Mouse (Mus musculus): ENCODE measurements around the gene Olah. TPM values are rescaled to one million over a fixed set of nuclear protein-coding genes. Genes with fewer than 3 reads are reported as not detected.

The Olah gene
- polyA plus RNA-seq, 1 experiment, result not detected

DNA sequence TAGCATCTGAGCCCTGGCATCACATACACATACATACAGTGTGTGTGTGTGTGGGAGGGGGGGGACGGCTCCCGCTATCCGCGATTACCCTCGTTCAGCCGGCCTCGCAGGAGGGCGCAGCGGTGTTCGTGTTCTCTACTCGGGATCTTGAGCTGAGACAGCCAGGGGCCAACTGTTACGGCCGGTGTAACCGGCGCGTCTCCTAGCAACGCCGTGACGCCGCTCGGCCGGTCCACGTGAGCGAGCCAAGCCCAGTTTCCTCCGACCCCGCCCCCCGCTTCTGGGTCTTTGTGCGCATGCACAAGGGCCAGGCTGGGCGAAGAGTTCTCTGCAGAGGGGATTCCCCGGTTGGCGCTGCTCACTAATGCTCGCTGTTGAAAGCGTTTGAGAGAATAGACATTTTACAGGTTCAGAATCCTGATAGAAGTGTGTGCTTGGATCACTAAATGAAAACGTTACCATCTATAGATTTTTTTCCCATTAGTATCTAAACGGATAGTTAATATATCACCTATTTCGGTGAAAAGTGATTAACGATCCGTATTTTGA lies 21.9 kb upstream of the Olah start:
- H3K4me1 ChIP-seq (ENCODE audit: control insufficient read depth, insufficient read depth, low read length), result no peaks in the 10 kb centered on the region
- peak overlapping the region; percentile 45 for H3K4me3 ChIP-seq (ENCODE audit: insufficient read depth, low read length)
- TF ChIP-seq CTCF (IDR thresholded peaks at IDR 0.05; ENCODE audit: extremely low read depth, insufficient read depth, low read length) (no peak), POLR2A (IDR thresholded peaks at IDR 0.05; ENCODE audit: extremely low read depth, insufficient read depth, low read length) (peak; percentile 69; the same call in 1 of the 2 replicates)
- no peak overlapping the region for H3K27ac ChIP-seq (ENCODE audit: insufficient read depth, low read length)

DNA sequence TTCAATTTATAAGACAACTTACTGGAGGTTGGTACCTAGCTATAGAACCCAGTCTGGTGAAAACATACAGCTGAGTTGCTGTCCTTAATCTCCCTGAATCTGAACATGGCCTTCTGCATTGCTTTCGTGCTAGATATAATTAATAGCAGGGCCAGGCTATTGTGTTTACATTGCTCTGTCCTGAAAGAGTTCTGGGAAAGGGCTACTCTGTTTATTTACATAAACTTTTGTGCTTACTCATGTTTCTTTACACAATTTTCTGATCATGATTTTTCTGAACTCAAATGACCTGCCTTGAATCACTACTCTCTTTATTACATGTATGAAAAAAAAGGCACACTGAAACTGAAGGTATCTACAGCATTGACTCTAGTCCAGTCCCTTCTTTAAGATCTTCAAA lies 18.7 kb upstream of the Olah start:
- Histone ChIP-seq H3K4me1 (ENCODE audit: control insufficient read depth, insufficient read depth, low read length) (no peaks in the 10 kb centered on the region), H3K27ac (ENCODE audit: insufficient read depth, low read length) (no peak overlapping the region), H3K4me3 (ENCODE audit: insufficient read depth, low read length) (no peak overlapping the region)
- TF ChIP-seq POLR2A (IDR thresholded peaks at IDR 0.05; ENCODE audit: extremely low read depth, insufficient read depth, low read length) (no peak), CTCF (IDR thresholded peaks at IDR 0.05; ENCODE audit: extremely low read depth, insufficient read depth, low read length) (no peak)

DNA sequence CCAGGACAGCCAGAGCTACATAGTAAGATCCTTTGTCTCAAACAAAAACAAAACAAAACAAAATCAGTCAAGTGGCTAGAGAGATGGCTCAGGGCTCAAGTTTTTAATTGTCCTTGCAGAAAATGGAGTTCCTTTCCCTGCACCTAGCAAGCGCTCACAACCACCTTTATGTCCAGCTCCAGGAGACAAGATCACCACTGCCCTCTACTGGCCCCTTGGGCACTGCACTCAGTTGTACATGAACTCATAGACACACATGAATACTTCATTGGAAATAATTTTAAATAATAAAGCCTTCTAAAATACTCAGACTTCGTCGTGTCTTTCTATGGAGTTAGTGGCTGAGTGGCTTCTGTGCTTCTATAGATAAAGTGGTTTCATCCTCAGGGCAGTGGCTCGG lies 17.2 kb upstream of the Olah start:
- Histone ChIP-seq H3K27ac (ENCODE audit: insufficient read depth, low read length) (no peak overlapping the region), H3K4me1 (ENCODE audit: control insufficient read depth, insufficient read depth, low read length) (no peaks in the 10 kb centered on the region), H3K4me3 (ENCODE audit: insufficient read depth, low read length) (no peak overlapping the region)
- TF ChIP-seq POLR2A (IDR thresholded peaks at IDR 0.05; ENCODE audit: extremely low read depth, insufficient read depth, low read length), result no peak
- peak; percentile 65 for TF ChIP-seq CTCF (IDR thresholded peaks at IDR 0.05; ENCODE audit: extremely low read depth, insufficient read depth, low read length)

DNA sequence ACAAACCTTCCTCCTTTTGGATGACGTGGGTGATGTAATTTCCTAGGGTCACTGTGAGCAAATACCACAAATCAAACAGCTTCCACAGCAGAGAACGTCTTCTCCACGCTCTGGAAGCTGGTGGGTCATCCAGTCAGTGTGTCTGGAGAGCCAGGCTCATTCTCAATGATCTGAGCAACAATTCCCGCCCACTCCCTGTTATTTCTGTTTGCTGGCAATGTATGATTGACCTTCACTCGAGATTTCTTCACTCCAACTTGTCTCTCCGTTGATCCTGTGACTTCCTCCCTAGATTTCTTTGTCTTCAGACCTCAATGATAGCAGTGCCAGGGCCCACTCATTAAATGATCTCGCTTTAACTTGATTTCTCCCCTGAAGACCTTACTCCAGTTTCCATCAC lies 10.7 kb upstream of the Olah start:
- Histone ChIP-seq H3K4me3 (ENCODE audit: insufficient read depth, low read length) (no peak overlapping the region), H3K27ac (ENCODE audit: insufficient read depth, low read length) (no peak overlapping the region), H3K4me1 (ENCODE audit: control insufficient read depth, insufficient read depth, low read length) (no peaks in the 10 kb centered on the region)
- TF ChIP-seq POLR2A (IDR thresholded peaks at IDR 0.05; ENCODE audit: extremely low read depth, insufficient read depth, low read length) (no peak), CTCF (IDR thresholded peaks at IDR 0.05; ENCODE audit: extremely low read depth, insufficient read depth, low read length) (no peak)

DNA sequence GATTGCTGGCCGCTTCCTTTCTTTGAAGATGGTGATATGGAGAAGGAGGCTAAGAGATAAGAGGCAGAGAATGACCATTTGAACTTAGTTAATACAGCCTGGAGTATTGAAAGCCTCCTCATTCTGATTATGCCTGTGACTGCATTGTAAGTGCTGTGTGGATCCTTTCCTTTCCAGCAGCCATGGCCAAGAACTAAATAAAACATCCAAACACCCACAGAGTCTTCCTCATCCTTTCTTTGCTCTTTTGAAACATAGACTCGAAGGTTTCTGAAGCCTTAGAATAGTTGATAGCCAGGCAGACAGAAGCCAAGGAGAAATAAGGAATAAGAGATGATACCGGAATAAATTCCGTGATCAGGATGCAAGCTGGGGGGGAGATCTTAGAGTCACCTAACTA lies 9.0 kb upstream of the Olah start:
- TF ChIP-seq POLR2A (IDR thresholded peaks at IDR 0.05; ENCODE audit: extremely low read depth, insufficient read depth, low read length), result no peak
- no peak for TF ChIP-seq CTCF (IDR thresholded peaks at IDR 0.05; ENCODE audit: extremely low read depth, insufficient read depth, low read length)
- Histone ChIP-seq H3K4me1 (ENCODE audit: control insufficient read depth, insufficient read depth, low read length) (no peaks in the 10 kb centered on the region), H3K27ac (ENCODE audit: insufficient read depth, low read length) (no peak overlapping the region), H3K4me3 (ENCODE audit: insufficient read depth, low read length) (no peak overlapping the region)

DNA sequence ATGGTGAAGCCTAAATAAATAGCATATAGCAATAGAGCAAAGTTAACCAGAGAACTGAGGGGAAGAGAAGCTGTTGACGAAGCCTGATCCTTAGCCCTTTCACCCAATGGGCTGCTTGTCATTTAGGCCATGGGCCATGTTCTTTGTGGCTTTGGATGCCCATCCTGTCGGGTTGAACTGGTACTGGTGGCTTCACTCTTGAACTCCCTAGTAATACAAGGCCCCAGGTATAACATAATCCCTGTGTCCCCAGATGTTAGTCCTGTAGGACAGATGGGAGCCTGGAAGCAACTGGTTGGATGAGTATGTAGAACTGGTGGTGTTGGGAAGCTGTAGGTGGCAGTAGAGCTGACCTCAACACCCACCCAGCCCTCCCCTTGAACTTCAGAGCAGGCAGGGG lies 5.1 kb downstream of the Olah start:
- Histone ChIP-seq H3K4me3 (ENCODE audit: insufficient read depth, low read length) (no peak overlapping the region), H3K27ac (ENCODE audit: insufficient read depth, low read length) (no peak overlapping the region), H3K4me1 (ENCODE audit: control insufficient read depth, insufficient read depth, low read length) (no peaks in the 10 kb centered on the region)
- TF ChIP-seq CTCF (IDR thresholded peaks at IDR 0.05; ENCODE audit: extremely low read depth, insufficient read depth, low read length) (no peak), POLR2A (IDR thresholded peaks at IDR 0.05; ENCODE audit: extremely low read depth, insufficient read depth, low read length) (no peak)

DNA sequence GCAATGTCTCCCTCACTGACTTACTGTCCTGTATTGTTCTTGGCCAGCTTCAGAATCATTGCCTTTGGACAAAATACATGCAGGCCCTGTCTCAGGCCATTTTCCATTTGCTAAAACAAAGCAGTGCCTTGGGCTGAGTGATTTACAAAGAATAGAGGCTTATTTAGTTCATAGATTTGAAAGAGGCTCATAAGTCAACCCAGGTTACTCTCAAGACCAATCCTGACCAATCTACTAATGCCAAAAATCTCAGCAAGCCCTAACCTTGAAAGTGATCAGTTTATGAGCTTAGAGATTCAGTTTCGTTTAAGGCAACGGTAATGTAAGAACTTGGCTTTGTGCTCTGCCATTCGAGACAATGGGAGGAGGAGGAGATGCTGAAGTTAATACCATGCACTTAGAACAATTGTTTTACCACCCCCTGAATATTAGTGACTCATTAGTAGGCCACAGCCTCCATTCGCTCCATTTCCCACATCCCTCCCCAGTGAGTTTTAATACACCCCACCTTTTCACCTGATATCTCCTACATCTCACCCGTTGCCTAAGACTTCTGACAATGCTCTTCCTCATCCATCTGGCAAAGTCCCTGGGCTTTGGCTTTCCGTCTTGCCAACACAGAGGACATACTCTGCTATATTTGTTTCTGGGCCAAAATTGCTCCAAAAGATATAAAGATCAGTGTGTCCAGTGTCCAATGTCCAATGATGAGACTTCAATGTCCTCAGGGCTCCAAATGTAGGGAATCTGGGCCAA lies 9.7 kb downstream of the Olah start:
- H3K27ac ChIP-seq (ENCODE audit: insufficient read depth, low read length), result no peak overlapping the region
- TF ChIP-seq CTCF (IDR thresholded peaks at IDR 0.05; ENCODE audit: extremely low read depth, insufficient read depth, low read length) (no peak), POLR2A (IDR thresholded peaks at IDR 0.05; ENCODE audit: extremely low read depth, insufficient read depth, low read length) (no peak)
- H3K4me1 ChIP-seq (ENCODE audit: control insufficient read depth, insufficient read depth, low read length), result no peaks in the 10 kb centered on the region
- no peak overlapping the region for H3K4me3 ChIP-seq (ENCODE audit: insufficient read depth, low read length)

DNA sequence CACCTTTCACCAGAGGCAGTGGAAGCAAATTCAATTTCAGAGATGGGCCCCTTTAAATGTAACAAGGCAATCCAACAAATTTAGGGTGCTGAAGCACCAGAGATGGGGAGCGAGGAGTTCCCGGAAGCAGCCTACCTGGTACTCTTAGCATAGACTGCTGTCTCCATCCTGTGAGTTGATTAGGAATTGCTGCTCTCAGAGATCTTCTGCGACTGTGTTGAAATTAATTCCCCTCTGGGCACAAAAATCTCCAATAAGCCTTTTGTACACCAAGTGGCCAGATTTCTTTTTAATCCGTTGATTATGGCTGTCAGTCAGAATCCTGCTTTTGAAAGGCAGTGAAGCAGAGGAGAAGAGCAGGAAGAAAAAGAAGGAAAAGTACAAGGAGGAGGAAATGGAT lies 31.9 kb downstream of the Olah start:
- H3K4me3 ChIP-seq (ENCODE audit: insufficient read depth, low read length), result no peak overlapping the region
- H3K4me1 ChIP-seq (ENCODE audit: control insufficient read depth, insufficient read depth, low read length), result no peaks in the 10 kb centered on the region
- TF ChIP-seq CTCF (IDR thresholded peaks at IDR 0.05; ENCODE audit: extremely low read depth, insufficient read depth, low read length) (no peak), POLR2A (IDR thresholded peaks at IDR 0.05; ENCODE audit: extremely low read depth, insufficient read depth, low read length) (no peak)
- H3K27ac ChIP-seq (ENCODE audit: insufficient read depth, low read length), result no peak overlapping the region

DNA sequence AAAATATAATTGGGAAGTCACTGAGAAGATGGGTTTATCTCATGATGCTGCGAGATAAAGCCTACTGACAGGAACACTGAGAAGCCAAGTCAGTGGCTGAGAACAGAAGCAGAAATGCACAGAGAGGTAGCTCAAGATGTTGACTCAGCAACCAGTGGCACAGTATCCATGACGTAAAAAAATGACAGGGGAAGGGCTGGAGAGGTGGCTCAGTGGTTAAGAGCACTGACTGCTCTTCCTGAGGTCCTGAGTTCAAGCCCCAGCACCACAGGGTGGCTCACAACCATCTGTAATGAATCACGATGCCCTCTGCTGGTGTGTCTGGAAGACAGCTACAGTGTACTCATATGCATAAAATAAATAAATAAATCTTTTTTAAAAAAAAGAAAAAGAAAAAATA lies 35.9 kb downstream of the Olah start:
- H3K27ac ChIP-seq (ENCODE audit: insufficient read depth, low read length), result no peak overlapping the region
- no peaks in the 10 kb centered on the region for H3K4me1 ChIP-seq (ENCODE audit: control insufficient read depth, insufficient read depth, low read length)
- TF ChIP-seq POLR2A (IDR thresholded peaks at IDR 0.05; ENCODE audit: extremely low read depth, insufficient read depth, low read length) (no peak), CTCF (IDR thresholded peaks at IDR 0.05; ENCODE audit: extremely low read depth, insufficient read depth, low read length) (no peak)
- no peak overlapping the region for H3K4me3 ChIP-seq (ENCODE audit: insufficient read depth, low read length)

DNA sequence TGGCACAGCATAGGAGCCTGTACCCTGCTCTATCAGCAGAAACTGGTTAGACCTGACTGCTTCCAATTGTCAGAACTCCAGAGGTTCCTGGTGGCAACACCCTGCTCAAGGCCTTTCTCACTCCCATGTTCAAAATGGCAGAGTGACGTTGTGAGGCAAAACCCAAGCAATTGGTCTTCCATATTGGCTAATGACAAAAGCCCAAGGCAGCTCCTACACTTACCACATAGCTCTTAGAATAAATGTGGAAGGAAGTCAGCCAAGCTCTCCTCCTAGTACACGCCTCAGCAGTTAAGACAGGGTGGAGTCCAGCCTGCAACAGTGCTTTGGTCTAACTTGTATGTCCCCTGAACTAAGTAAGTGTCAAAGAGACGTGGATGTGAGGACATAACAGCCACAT lies 39.1 kb downstream of the Olah start:
- Histone ChIP-seq H3K27ac (ENCODE audit: insufficient read depth, low read length) (no peak overlapping the region), H3K4me1 (ENCODE audit: control insufficient read depth, insufficient read depth, low read length) (no peaks in the 10 kb centered on the region), H3K4me3 (ENCODE audit: insufficient read depth, low read length) (no peak overlapping the region)
- no peak for TF ChIP-seq CTCF (IDR thresholded peaks at IDR 0.05; ENCODE audit: extremely low read depth, insufficient read depth, low read length)
- no peak for TF ChIP-seq POLR2A (IDR thresholded peaks at IDR 0.05; ENCODE audit: extremely low read depth, insufficient read depth, low read length)

Measured in cortical plate, adult 2 months (tissue).